Mouse (Mus musculus): Measurements from ENCODE around the gene Gm20388. TPM values are rescaled to one million over a fixed set of nuclear protein-coding genes. Genes with fewer than 3 reads are reported as not detected.

Gm20388 gene
- polyA plus RNA-seq, 1 experiment from 2014 or later, result not detected

DNA sequence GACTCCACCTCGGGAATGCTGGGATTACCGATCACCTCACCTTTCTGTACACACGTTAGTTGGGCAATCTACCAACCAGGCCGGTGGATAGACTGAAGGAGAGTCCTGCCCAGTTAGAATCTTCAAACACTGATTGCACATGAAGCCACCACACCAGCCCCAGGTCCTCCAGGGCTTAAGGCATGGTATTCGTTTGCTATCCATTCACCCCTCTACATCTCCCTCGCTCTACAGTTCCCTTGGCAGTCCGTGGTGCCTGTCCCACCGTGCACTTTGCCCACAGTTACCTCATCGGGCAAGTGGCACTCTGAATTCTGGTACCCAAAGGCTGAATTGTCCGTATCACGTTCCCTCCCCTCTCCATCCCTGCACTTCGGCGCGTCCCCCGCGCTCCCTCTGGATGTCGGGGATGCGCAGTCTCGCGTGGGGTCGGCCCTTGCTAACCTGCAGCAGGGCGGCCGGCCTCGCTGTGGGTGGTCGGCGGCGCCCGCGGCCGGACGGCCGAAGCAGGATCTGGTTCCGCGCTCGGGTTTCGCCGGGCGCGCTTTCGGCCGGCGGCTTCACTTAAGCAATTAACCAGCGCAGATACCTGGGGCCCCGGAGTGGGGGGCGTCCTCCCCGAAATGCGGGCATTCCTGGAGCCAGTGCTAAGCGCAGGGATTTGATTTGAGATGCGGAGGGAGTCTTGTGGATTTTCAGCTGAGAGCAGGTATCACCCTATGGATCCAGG, 1169.9 kb downstream of the Gm20388 start:
- Histone ChIP-seq H3K4me3 (ENCODE audit: low read depth, low read length) (no peak overlapping the region), H3K9ac (ENCODE audit: low read length) (no peak overlapping the region), H3K27ac (ENCODE audit: low read depth, low read length) (no peak overlapping the region), H3K4me1 (ENCODE audit: control insufficient read depth, insufficient read depth, low read length) (peaks cover 23% of the 10 kb centered on the region), H3K4me2 (no peak overlapping the region), H3K9me3 (ENCODE audit: control insufficient read depth, low read length) (no peaks in the 10 kb centered on the region), H3K36me3 (ENCODE audit: control insufficient read depth, insufficient read depth, low read length) (no peaks in the 10 kb centered on the region), H3K27me3 (ENCODE audit: control insufficient read depth, insufficient read depth, low read length) (peaks cover 99% of the 10 kb centered on the region)
- ATAC-seq (ENCODE audit: low FRiP score), result no peak
- peak; percentile 95 for DNase-seq (ENCODE audit: low spot score, missing footprints)
- WGBS, result under 1% methylated on average over 49 of the region's 49 CpGs

DNA sequence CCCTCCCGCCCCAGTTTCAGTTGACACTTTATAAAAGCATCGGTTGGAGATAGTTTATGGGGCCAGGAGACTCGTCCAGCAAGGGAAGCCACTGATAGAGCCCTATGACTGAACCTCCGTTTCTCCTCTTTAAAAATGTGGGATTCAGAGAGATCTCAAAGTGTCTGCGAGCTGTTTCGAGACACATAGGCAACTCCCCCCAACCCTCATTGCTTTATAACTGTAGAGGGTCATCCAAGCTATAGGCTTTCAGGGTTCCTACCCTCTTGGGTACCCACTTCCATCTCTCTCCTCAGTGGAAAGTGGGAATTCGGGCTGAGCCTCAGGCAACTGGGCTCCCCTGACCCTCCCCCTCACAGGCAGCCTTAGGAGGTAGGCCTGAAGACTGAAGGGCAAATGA, 1170.8 kb downstream of the Gm20388 start:
- 3% methylated on average over 7 of the region's 7 CpGs for WGBS
- peak; percentile 86 for DNase-seq (ENCODE audit: low spot score, missing footprints)

DNA sequence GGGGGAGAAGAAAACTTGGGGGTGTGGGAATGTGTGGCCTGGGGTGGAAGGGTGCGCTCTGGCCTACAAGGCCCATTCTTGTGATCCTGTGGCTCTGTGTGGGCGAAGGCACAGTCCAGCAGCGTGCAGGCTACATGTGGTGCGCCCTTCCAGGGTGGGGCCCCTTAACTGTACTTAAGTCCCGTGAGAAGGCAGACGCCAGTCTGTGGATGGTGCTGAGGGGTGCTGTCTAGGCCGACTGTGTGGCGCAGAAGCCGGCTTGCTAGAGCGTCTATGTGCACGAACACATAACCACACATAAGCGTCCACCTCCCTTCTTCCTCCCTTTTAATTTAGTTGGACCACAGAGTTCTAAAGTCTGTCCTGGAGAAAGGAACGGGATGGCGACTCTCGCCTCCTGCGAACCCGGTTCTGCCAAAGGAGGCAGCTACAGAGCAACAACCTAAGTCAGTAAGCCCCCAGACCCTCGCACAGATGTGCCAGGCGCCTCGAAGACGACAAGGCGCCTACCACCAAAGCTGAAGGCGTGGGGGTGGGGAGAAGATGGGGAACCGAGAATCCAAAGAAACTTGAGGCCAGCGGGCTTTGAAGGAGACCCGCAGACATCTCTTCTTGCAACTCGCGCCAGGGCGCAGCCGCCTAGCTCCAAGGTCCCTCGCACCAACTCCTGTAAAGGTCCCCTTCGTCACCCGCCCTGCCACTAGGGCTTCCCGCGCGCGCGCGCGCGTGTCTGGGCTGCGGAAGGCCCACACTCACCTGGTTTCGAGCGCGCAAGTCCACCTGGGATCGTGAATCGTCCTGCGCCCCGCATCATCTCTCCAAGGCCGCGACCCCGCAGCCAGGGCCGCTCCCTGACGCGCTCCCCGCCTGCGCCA, 1171.8 kb downstream of the Gm20388 start:
- H3K4me3 ChIP-seq (ENCODE audit: low read depth, low read length), result peak overlapping the region; percentile 38
- H3K9me3 ChIP-seq (ENCODE audit: control insufficient read depth, low read length), result no peaks in the 10 kb centered on the region
- no peak for ATAC-seq (ENCODE audit: low FRiP score)
- no peak overlapping the region for H3K9ac ChIP-seq (ENCODE audit: low read length)
- H3K27me3 ChIP-seq (ENCODE audit: control insufficient read depth, insufficient read depth, low read length), result peaks cover 99% of the 10 kb centered on the region
- H3K4me1 ChIP-seq (ENCODE audit: control insufficient read depth, insufficient read depth, low read length), result peaks cover 23% of the 10 kb centered on the region
- H3K4me2 ChIP-seq, result peak overlapping the region; percentile 74
- no peak overlapping the region for H3K27ac ChIP-seq (ENCODE audit: low read depth, low read length)
- H3K36me3 ChIP-seq (ENCODE audit: control insufficient read depth, insufficient read depth, low read length), result no peaks in the 10 kb centered on the region
- under 1% methylated on average over 57 of the region's 57 CpGs for WGBS
- DNase-seq (ENCODE audit: low spot score, missing footprints), result peak; percentile 91

More for the DNA sequence above, 1170.8 kb downstream of the Gm20388 start:
- Histone ChIP-seq H3K27me3 (ENCODE audit: control insufficient read depth, insufficient read depth, low read length) (peaks cover 99% of the 10 kb centered on the region), H3K4me1 (ENCODE audit: control insufficient read depth, insufficient read depth, low read length) (peaks cover 23% of the 10 kb centered on the region), H3K36me3 (ENCODE audit: control insufficient read depth, insufficient read depth, low read length) (no peaks in the 10 kb centered on the region), H3K4me2 (no peak overlapping the region), H3K27ac (ENCODE audit: low read depth, low read length) (no peak overlapping the region), H3K4me3 (ENCODE audit: low read depth, low read length) (no peak overlapping the region), H3K9me3 (ENCODE audit: control insufficient read depth, low read length) (no peaks in the 10 kb centered on the region), H3K9ac (ENCODE audit: low read length) (no peak overlapping the region)
- ATAC-seq (ENCODE audit: low FRiP score), result no peak

DNA sequence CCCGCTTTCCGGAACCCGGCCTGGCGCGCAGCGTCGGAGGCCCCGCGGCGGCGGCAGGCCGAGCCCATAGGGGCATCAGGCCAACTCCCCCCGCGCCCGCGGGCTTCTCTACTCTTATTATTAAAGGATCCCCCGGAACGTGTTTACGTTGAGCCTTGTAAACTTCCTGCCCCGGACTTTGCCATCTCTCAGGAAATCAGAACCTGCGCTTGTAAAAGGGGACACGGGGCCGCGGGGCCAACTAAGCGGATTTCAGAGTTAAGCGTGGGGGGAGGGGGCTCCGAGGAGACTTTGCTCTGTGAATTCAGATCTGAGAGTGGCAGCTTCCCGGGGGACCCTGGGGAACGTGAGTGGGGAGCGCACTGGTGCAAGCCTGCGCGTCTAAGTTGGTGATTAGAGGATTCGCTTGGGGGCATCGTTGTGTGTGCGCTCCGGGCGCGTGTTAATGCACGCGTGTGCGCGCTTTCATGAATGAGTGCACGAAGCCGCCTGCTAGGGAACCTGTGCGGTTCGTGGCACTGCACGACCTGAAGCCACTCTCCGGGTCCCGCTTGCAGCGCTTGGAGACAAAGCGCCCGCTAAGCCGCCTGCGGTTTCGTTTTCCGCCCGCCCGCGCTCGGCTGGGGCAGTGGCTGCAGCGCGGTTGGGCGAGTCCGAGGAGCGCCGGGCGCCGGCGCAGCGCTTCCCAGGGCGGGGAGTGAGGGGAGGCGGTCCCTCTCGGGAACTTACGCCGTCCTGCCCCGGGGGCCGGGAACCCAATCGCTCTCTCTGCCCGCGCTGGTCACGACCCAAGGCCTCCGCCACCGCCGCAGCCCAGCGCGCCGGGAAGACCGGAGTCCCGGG, 1172.7 kb downstream of the Gm20388 start:
- H3K9ac ChIP-seq (ENCODE audit: low read length), result peak overlapping the region; percentile 24
- no peaks in the 10 kb centered on the region for H3K9me3 ChIP-seq (ENCODE audit: control insufficient read depth, low read length)
- under 1% methylated on average over 88 of the region's 89 CpGs for WGBS
- peak overlapping the region; percentile 38 for H3K4me3 ChIP-seq (ENCODE audit: low read depth, low read length)
- no peak overlapping the region for H3K27ac ChIP-seq (ENCODE audit: low read depth, low read length)
- ATAC-seq (ENCODE audit: low FRiP score), result peak; percentile 54
- H3K36me3 ChIP-seq (ENCODE audit: control insufficient read depth, insufficient read depth, low read length), result no peaks in the 10 kb centered on the region
- DNase-seq (ENCODE audit: low spot score, missing footprints), result peak; percentile 97
- H3K4me2 ChIP-seq, result peak overlapping the region; percentile 74
- H3K27me3 ChIP-seq (ENCODE audit: control insufficient read depth, insufficient read depth, low read length), result peaks cover 98% of the 10 kb centered on the region
- peaks cover 23% of the 10 kb centered on the region for H3K4me1 ChIP-seq (ENCODE audit: control insufficient read depth, insufficient read depth, low read length)

DNA sequence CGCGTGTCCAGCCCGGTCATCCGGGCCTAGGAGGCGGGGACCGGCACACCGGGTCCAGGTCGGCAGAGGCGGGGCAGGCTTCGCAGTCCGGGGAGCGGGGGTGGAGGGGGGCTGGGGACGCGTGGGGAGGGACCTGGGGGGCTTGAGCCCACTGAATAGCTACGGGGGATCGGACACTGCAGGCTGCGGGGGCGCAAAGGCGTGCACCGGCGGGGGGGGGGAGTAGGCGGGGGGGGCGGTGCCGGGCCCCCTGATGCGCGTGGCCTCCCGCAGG, 1173.2 kb downstream of the Gm20388 start:
- Histone ChIP-seq H3K27ac (ENCODE audit: low read depth, low read length) (no peak overlapping the region), H3K4me3 (ENCODE audit: low read depth, low read length) (peak overlapping the region; percentile 38), H3K4me1 (ENCODE audit: control insufficient read depth, insufficient read depth, low read length) (peaks cover 23% of the 10 kb centered on the region), H3K36me3 (ENCODE audit: control insufficient read depth, insufficient read depth, low read length) (no peaks in the 10 kb centered on the region), H3K9ac (ENCODE audit: low read length) (peak overlapping the region; percentile 24), H3K27me3 (ENCODE audit: control insufficient read depth, insufficient read depth, low read length) (peaks cover 99% of the 10 kb centered on the region), H3K9me3 (ENCODE audit: control insufficient read depth, low read length) (no peaks in the 10 kb centered on the region), H3K4me2 (peak overlapping the region; percentile 74)
- DNase-seq (ENCODE audit: low spot score, missing footprints) (no peak), ATAC-seq (ENCODE audit: low FRiP score) (peak; percentile 43; the same call in 1 of the 2 replicates)
- 0% methylated on average over 19 of the region's 27 CpGs for WGBS

GRCm38 (mm10) chr8:121084210-121084951, 1173.7 kb downstream of the Gm20388 start, which contains the start of gene Foxf1:
Gene Foxf1, plus strand, starts transcription at chr8:121084386.
- peak within 1 kb of the TSS; percentile 74 for H3K4me2 ChIP-seq
- peak within 1 kb of the TSS; percentile 24 for H3K9ac ChIP-seq (ENCODE audit: low read length)
- peak within 1 kb of the TSS; percentile 38 for H3K4me3 ChIP-seq (ENCODE audit: low read depth, low read length)
- WGBS, result under 1% methylated on average over 40 of the region's 83 CpGs
- peak; percentile 54; the same call in 1 of the 2 replicates for ATAC-seq (ENCODE audit: low FRiP score)
- no peaks in the 10 kb centered on the region for H3K9me3 ChIP-seq (ENCODE audit: control insufficient read depth, low read length)
- H3K27ac ChIP-seq (ENCODE audit: low read depth, low read length), result no peak within 1 kb of the TSS
- H3K36me3 ChIP-seq (ENCODE audit: control insufficient read depth, insufficient read depth, low read length), result no peaks in the 10 kb centered on the region
- peak; percentile 96 for DNase-seq (ENCODE audit: low spot score, missing footprints)
- H3K4me1 ChIP-seq (ENCODE audit: control insufficient read depth, insufficient read depth, low read length), result peaks cover 23% of the 10 kb centered on the region
- peaks cover 99% of the 10 kb centered on the region for H3K27me3 ChIP-seq (ENCODE audit: control insufficient read depth, insufficient read depth, low read length)

GRCm38 (mm10) chr8:121085011-121085410, 1174.4 kb downstream of the Gm20388 start:
- Histone ChIP-seq H3K27me3 (ENCODE audit: control insufficient read depth, insufficient read depth, low read length) (peaks cover 99% of the 10 kb centered on the region), H3K9ac (ENCODE audit: low read length) (no peak overlapping the region), H3K9me3 (ENCODE audit: control insufficient read depth, low read length) (no peaks in the 10 kb centered on the region), H3K4me1 (ENCODE audit: control insufficient read depth, insufficient read depth, low read length) (peaks cover 23% of the 10 kb centered on the region), H3K27ac (ENCODE audit: low read depth, low read length) (no peak overlapping the region), H3K4me2 (peak overlapping the region; percentile 74; the same call in 1 of the 2 replicates), H3K36me3 (ENCODE audit: control insufficient read depth, insufficient read depth, low read length) (no peaks in the 10 kb centered on the region), H3K4me3 (ENCODE audit: low read depth, low read length) (peak overlapping the region; percentile 38; the same call in 1 of the 2 replicates)
- ATAC-seq (ENCODE audit: low FRiP score) (no peak), DNase-seq (ENCODE audit: low spot score, missing footprints) (peak; percentile 93)
- under 1% methylated on average over 30 of the region's 30 CpGs for WGBS

GRCm38 (mm10) chr8:121085561-121085960, 1174.9 kb downstream of the Gm20388 start:
- peak; percentile 94 for DNase-seq (ENCODE audit: low spot score, missing footprints)
- WGBS, result 16% methylated on average over 3 of the region's 3 CpGs

More at GRCm38 (mm10) chr8:121085561-121085960, 1174.9 kb downstream of the Gm20388 start:
- H3K27ac ChIP-seq (ENCODE audit: low read depth, low read length), result no peak overlapping the region
- no peak for ATAC-seq (ENCODE audit: low FRiP score)
- no peak overlapping the region for H3K4me3 ChIP-seq (ENCODE audit: low read depth, low read length)
- H3K36me3 ChIP-seq (ENCODE audit: control insufficient read depth, insufficient read depth, low read length), result no peaks in the 10 kb centered on the region
- H3K9ac ChIP-seq (ENCODE audit: low read length), result no peak overlapping the region
- peaks cover 23% of the 10 kb centered on the region for H3K4me1 ChIP-seq (ENCODE audit: control insufficient read depth, insufficient read depth, low read length)
- H3K4me2 ChIP-seq, result no peak overlapping the region
- H3K9me3 ChIP-seq (ENCODE audit: control insufficient read depth, low read length), result no peaks in the 10 kb centered on the region
- H3K27me3 ChIP-seq (ENCODE audit: control insufficient read depth, insufficient read depth, low read length), result peaks cover 99% of the 10 kb centered on the region

Data from midbrain, embryonic 11.5 days (tissue).